Mouse (Mus musculus) MEL (cell line): Measurements from ENCODE around the gene Rabep1. TPM values are rescaled to one million over a fixed set of nuclear protein-coding genes. Genes with fewer than 3 reads are reported as not detected.

Experiments used
- DNase-seq: peaks from one replicate; pipeline ENCODE4 v3.0.0; 2011; ENCODE audit warnings: low read depth, low spot score
- H3K27ac ChIP-seq: 2 replicates; pipeline ENCODE4 v1.5.1; 2012; ENCODE audit warnings: low read depth, mild to moderate bottlenecking, control low read depth, low read length, moderate library complexity; ENCODE audit not compliant: control insufficient read depth
- H3K27me3 ChIP-seq, 2 experiments: fragments of 150-350 bp in 1 of 2; sonication (generic) in 1 of 2; 2 replicates each; pipeline ENCODE4 v1.6.1; 2012; ENCODE audit warnings: low read length in 2 of 2, mild to moderate bottlenecking in 2 of 2, improper control_type of control experiment in 1 of 2, moderate library complexity in 1 of 2; ENCODE audit not compliant: insufficient read depth in 2 of 2, control insufficient read depth in 1 of 2
- H3K36me3 ChIP-seq, 2 experiments: 2 replicates each; pipeline ENCODE4 v1.6.1; 2012 to 2014; ENCODE audit warnings: low read length in 2 of 2, improper control_type of control experiment in 1 of 2, inconsistent platforms in 1 of 2, mild to moderate bottlenecking in 1 of 2; ENCODE audit not compliant: insufficient read depth in 2 of 2, control insufficient read depth in 1 of 2
- H3K4me1 ChIP-seq, 2 experiments: fragments of 150-350 bp in 1 of 2; sonication (generic) in 1 of 2; 2 replicates each; pipeline ENCODE4 v1.6.1; 2012; ENCODE audit warnings: low read length in 2 of 2, improper control_type of control experiment in 1 of 2, mild to moderate bottlenecking in 1 of 2; ENCODE audit not compliant: insufficient read depth in 2 of 2, control insufficient read depth in 1 of 2
- H3K4me3 ChIP-seq, 2 experiments: fragments of 150-350 bp in 1 of 2; sonication (generic) in 1 of 2; 2 replicates each; pipeline ENCODE4 v1.5.1; 2012; ENCODE audit warnings: low read depth in 2 of 2, low read length in 2 of 2, mild to moderate bottlenecking in 2 of 2, moderate library complexity in 2 of 2, control low read depth in 1 of 2, improper control_type of control experiment in 1 of 2; ENCODE audit not compliant: control insufficient read depth in 1 of 2, insufficient read depth in 1 of 2
- H3K79me2 ChIP-seq: 2 replicates; pipeline ENCODE4 v1.6.1; 2012; ENCODE audit warnings: mild to moderate bottlenecking, low read length, moderate library complexity; ENCODE audit not compliant: control insufficient read depth, poor library complexity, insufficient read depth
- H3K9ac ChIP-seq: 2 replicates; pipeline ENCODE4 v1.6.1; 2012; ENCODE audit warnings: low read depth, mild to moderate bottlenecking, control low read depth, low read length, moderate library complexity; ENCODE audit not compliant: control insufficient read depth, poor library complexity, severe bottlenecking
- H3K9me3 ChIP-seq: fragments of 150-350 bp; sonication (generic); replicated peaks from 2 replicates; pipeline ENCODE4 v1.6.1; 2012; ENCODE audit warnings: mild to moderate bottlenecking, low read length, improper control_type of control experiment, moderate library complexity; ENCODE audit not compliant: insufficient read depth
- CHD1 ChIP-seq: IDR thresholded peaks from 2 replicates; pipeline ENCODE4 v1.6.1; 2012; ENCODE audit warnings: low read depth, mild to moderate bottlenecking, inconsistent platforms, low read length, improper control_type of control experiment
- EP300 ChIP-seq, 2 experiments: IDR thresholded peaks; 2 replicates each; pipeline ENCODE4 v1.6.1; 2011; ENCODE audit warnings: improper control_type of control experiment in 2 of 2, low read length in 2 of 2, low read depth in 1 of 2, mild to moderate bottlenecking in 1 of 2
- GATA1 ChIP-seq: IDR thresholded peaks from 2 replicates; pipeline ENCODE4 v1.6.1; 2011; ENCODE audit warnings: low read depth, low read length, improper control_type of control experiment
- JUND ChIP-seq: IDR thresholded peaks from 2 replicates; pipeline ENCODE4 v1.6.1; 2011; ENCODE audit warnings: low read depth, mild to moderate bottlenecking, improper control_type of control experiment, low read length
- KAT2A ChIP-seq: conservative IDR thresholded peaks from 2 replicates; pipeline ENCODE4 v1.6.1; 2012; ENCODE audit warnings: low read depth, low read length, improper control_type of control experiment, inconsistent platforms
- MEF2A ChIP-seq: IDR thresholded peaks from 2 replicates; pipeline ENCODE4 v1.6.1; 2014; ENCODE audit warnings: low read depth, mild to moderate bottlenecking, inconsistent platforms, low read length, improper control_type of control experiment; ENCODE audit not compliant: poor library complexity, insufficient replicate concordance, severe bottlenecking; ENCODE audit errors: extremely low read depth
- MYC ChIP-seq: IDR thresholded peaks from 2 replicates; pipeline ENCODE4 v1.6.1; 2011; ENCODE audit warnings: low read depth, mild to moderate bottlenecking, low read length, improper control_type of control experiment, moderate library complexity
- NELFE ChIP-seq: IDR thresholded peaks from 2 replicates; pipeline ENCODE4 v1.6.1; 2011; ENCODE audit warnings: low read depth, low read length, improper control_type of control experiment
- RCOR1 ChIP-seq: IDR thresholded peaks from 2 replicates; pipeline ENCODE4 v1.6.1; 2012; ENCODE audit warnings: low read depth, mild to moderate bottlenecking, inconsistent platforms, low read length, improper control_type of control experiment
- TAL1 ChIP-seq: IDR thresholded peaks from 2 replicates; pipeline ENCODE4 v1.6.1; 2012; ENCODE audit warnings: mild to moderate bottlenecking, inconsistent platforms, low read length, moderate library complexity, mixed read lengths
- USF2 ChIP-seq, 2 experiments: IDR thresholded peaks; 2 replicates each; pipeline ENCODE4 v1.6.1; 2011 to 2012; ENCODE audit warnings: improper control_type of control experiment in 2 of 2, low read length in 2 of 2, borderline replicate concordance in 1 of 2, inconsistent platforms in 1 of 2, low read depth in 1 of 2, mild to moderate bottlenecking in 1 of 2; ENCODE audit not compliant: insufficient read depth in 1 of 2
- ZNF384 ChIP-seq: IDR thresholded peaks from 2 replicates; pipeline ENCODE4 v1.6.1; 2012; ENCODE audit warnings: low read depth, mild to moderate bottlenecking, inconsistent platforms, low read length, improper control_type of control experiment
- polyA plus RNA-seq, 2 experiments: library from polyadenylated mRNA; stranded (reverse) in 1 of 2; unstranded in 1 of 2; fragments of >175 nt in 1 of 2; fragments of >200 nt in 1 of 2; gene quantifications; 2 replicates each; pipeline versions ENCODE4 v1.2.1 to v1.2.4; 2012; ENCODE audit warnings: low replicate concordance in 2 of 2, low read depth in 1 of 2; ENCODE audit not compliant: insufficient read length in 2 of 2, insufficient read depth in 1 of 2, missing spikeins in 1 of 2
- total RNA-seq: library from RNA; depleted of rRNA; stranded (reverse); fragments of 300-350 nt; gene quantifications from 2 replicates; pipeline ENCODE4 v1.2.3, GENCODE M21; 2012

The Rabep1 gene
- total and polyA plus RNA-seq, 3 experiments: 24.2 to 72.2 (median 34.3) TPM

- Histone ChIP-seq H3K27ac (no peak overlapping the region), H3K4me3 (no peak overlapping the region), H3K36me3 (peaks cover 0 to 2% of the 10 kb centered on the region in 2 experiments; a peak in 2 of 4 replicates), H3K27me3 (peaks cover 4 to 5% of the 10 kb centered on the region in 2 experiments), H3K79me2 (no peaks in the 10 kb centered on the region), H3K4me1 (0 out of 4 replicates have a peak, but pooled peaks cover 0 to 9% of the 10 kb centered on the region in 2 experiments), H3K9ac (no peak overlapping the region), H3K9me3 (no peaks in the 10 kb centered on the region)
- peak; percentile 24 for DNase-seq
- TF ChIP-seq GATA1 (0 out of 2 replicates have a peak, but pooled peaks have one; percentile 6), ZNF384 (0 out of 2 replicates have a peak, but pooled peaks have one; percentile 10), EP300 (IDR thresholded peaks at IDR 0.05; ENCODE audit: low read depth in 1 of 2, low read length in 2 of 2) (no peak)
Observed at GRCm38 (mm10) chr11:70816770-70817169, 27.8 kb upstream of the Rabep1 start.

- no peak overlapping the region for H3K4me3 ChIP-seq
- no peak for DNase-seq
- no peak overlapping the region for H3K27ac ChIP-seq
- no peaks in the 10 kb centered on the region for H3K9me3 ChIP-seq
- no peaks in the 10 kb centered on the region for H3K79me2 ChIP-seq
- H3K36me3 ChIP-seq: peaks cover 0 to 2% of the 10 kb centered on the region in 2 experiments; a peak in 2 of 4 replicates
- H3K4me1 ChIP-seq: 0 out of 4 replicates have a peak, but pooled peaks cover 0 to 5% of the 10 kb centered on the region in 2 experiments
- H3K27me3 ChIP-seq: peaks cover 9 to 16% of the 10 kb centered on the region in 2 experiments; a peak in 3 of 4 replicates
- H3K9ac ChIP-seq: no peak overlapping the region
- TF ChIP-seq KAT2A (no peak), CHD1 (no peak), RCOR1 (no peak)
Observed at GRCm38 (mm10) chr11:70820120-70820519, 24.5 kb upstream of the Rabep1 start.

GRCm38 (mm10) chr11:70821728-70822591, 22.6 kb upstream of the Rabep1 start:
- Histone ChIP-seq H3K27me3 (peaks cover 9 to 15% of the 10 kb centered on the region in 2 experiments; a peak in 3 of 4 replicates), H3K9me3 (no peaks in the 10 kb centered on the region), H3K4me3 (no peak overlapping the region), H3K4me1 (0 out of 4 replicates have a peak, but pooled peaks cover 0 to 3% of the 10 kb centered on the region in 2 experiments), H3K27ac (no peak overlapping the region), H3K79me2 (no peaks in the 10 kb centered on the region), H3K9ac (no peak overlapping the region), H3K36me3 (no peaks in the 10 kb centered on the region)
- TF ChIP-seq MEF2A (no peak), USF2 (IDR thresholded peaks at IDR 0.05; ENCODE audit: borderline replicate concordance in 1 of 2, insufficient read depth in 1 of 2, low read depth in 1 of 2, low read length in 2 of 2) (no peak), MYC (no peak), JUND (no peak), NELFE (no peak), TAL1 (no peak)
- no peak for DNase-seq
